Mouse (Mus musculus) testis, adult 2 months (tissue): ENCODE measurements around the gene Gm49373. TPM values are rescaled to one million over a fixed set of nuclear protein-coding genes. Genes with fewer than 3 reads are reported as not detected.

ENCODE experiments used
- H3K27ac ChIP-seq: fragments of 200-500 bp; 2 replicates; pipeline ENCODE4 v1.5.1; 2012; ENCODE audit warnings: low read depth, low read length; ENCODE audit not compliant: control insufficient read depth, insufficient read depth
- H3K27me3 ChIP-seq: fragments of 200-500 bp; 2 replicates; pipeline ENCODE4 v1.6.1; 2012; ENCODE audit warnings: mild to moderate bottlenecking, low read length, moderate library complexity; ENCODE audit not compliant: control insufficient read depth, insufficient read depth
- H3K36me3 ChIP-seq: fragments of 200-500 bp; 2 replicates; pipeline ENCODE4 v1.6.1; 2012; ENCODE audit warnings: mild to moderate bottlenecking, low read length; ENCODE audit not compliant: control insufficient read depth, insufficient read depth
- H3K4me1 ChIP-seq: fragments of 200-500 bp; 2 replicates; pipeline ENCODE4 v1.6.1; 2012; ENCODE audit warnings: low read length; ENCODE audit not compliant: control insufficient read depth, insufficient read depth
- H3K4me3 ChIP-seq: fragments of 200-500 bp; 2 replicates; pipeline ENCODE4 v1.5.1; 2012; ENCODE audit warnings: low read depth, mild to moderate bottlenecking, low read length, moderate library complexity, mixed read lengths; ENCODE audit not compliant: control insufficient read depth
- CTCF ChIP-seq: fragments of 200-500 bp; IDR thresholded peaks from 2 replicates; pipeline ENCODE4 v1.5.1; 2012; ENCODE audit warnings: low read depth, mild to moderate bottlenecking, inconsistent platforms, low read length, moderate library complexity; ENCODE audit not compliant: control insufficient read depth, insufficient read depth, insufficient replicate concordance
- POLR2A ChIP-seq: fragments of 200-500 bp; IDR thresholded peaks from 2 replicates; pipeline ENCODE4 v1.6.1; 2012; ENCODE audit warnings: low read depth, mild to moderate bottlenecking, inconsistent platforms, low read length, moderate library complexity; ENCODE audit not compliant: control insufficient read depth
- polyA plus RNA-seq: library from polyadenylated mRNA; depleted of rRNA; stranded (reverse); fragments of >200 nt; gene quantifications from 2 replicates; pipeline ENCODE4 v1.2.3, GENCODE M21; 2012

Gm49373 gene
- polyA plus RNA-seq, 1 experiment, result 0.11 TPM

DNA sequence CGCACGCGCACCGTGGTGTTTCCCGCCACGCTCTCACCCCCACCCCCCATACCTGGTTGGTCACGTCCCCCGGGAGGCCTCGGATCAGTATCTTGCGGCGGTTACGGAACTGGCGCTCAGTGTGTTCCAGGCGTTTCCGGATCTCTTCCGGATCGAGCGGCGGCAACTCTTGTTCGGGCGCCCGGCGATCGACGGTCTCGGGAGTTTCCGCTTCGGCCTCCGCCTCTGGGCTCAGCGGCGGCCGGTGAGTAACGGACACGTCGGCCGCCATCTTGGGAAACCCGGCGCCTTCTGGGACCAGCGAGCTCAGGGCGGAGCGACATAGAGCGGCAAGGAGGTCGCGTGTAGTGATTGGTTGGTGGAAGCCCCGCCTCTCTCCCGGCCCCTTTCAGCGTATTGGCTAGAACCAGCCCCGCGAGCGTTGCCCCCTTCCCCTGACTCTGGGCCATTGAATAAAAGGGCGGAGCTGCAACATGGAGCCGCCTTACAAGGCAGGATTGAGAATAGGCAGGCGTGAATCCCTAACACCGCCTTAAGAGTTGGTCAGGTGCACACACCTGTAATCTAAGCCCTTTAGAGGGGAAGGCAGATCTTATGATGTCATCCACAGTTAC lies 18.9 kb upstream of the Gm49373 start, which contains the start of the genes Gm38431 and Raver1:
TSS of gene Gm38431 (minus strand) at position 291 of the 614 bp plus-strand sequence.
TSS of gene Raver1 (minus strand) at position 302 of the 614 bp plus-strand sequence.
- peak within 1 kb of the TSS; percentile 90 for H3K4me3 ChIP-seq
- H3K4me1 ChIP-seq, result peaks cover 9% of the 10 kb centered on the region
- no peaks in the 10 kb centered on the region for H3K27me3 ChIP-seq
- H3K27ac ChIP-seq, result peak within 1 kb of the TSS; percentile 93
- peak; percentile 91 for TF ChIP-seq POLR2A
- no peak for TF ChIP-seq CTCF
- H3K36me3 ChIP-seq, result no peaks in the 10 kb centered on the region; the same call in 1 of the 2 replicates

DNA sequence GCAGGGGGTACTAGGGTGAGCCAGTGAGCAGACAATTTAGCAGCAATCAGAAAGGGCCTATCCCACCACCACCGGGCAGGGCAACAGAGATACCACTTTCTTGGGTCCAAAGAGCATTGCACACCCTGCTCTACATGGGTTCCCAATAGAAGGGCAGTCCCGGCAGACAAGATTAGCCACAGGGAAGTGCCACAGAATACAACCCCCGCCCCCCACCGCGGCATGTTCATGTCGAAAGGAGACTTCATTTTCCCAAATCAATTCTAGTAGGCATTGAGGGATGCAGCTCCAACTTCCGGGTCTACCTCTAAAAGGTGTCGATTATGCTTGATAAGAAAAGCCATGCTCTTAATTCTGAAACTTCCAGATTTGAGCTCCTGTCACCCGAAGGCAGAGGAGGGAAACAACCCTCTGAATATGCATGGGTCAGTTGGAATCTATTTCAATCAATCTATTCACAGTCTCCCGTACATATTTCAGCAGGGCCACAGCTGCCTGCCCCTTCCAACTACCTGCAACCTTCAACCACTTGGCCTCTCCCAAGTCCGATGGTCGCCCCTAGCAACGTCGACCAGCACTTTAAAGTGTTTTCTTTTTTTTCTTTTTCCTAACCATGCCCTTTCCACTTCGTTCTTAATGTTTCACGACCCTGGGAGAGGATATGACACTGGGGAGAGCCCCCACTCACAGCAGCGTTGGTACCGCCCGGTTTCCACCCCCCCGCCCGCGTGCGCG lies 18.2 kb upstream of the Gm49373 start:
- Histone ChIP-seq H3K4me3 (peak overlapping the region; percentile 90), H3K27me3 (no peaks in the 10 kb centered on the region), H3K27ac (peak overlapping the region; percentile 79), H3K4me1 (peaks cover 9% of the 10 kb centered on the region), H3K36me3 (peaks cover 4% of the 10 kb centered on the region)
- TF ChIP-seq POLR2A (no peak), CTCF (no peak)

DNA sequence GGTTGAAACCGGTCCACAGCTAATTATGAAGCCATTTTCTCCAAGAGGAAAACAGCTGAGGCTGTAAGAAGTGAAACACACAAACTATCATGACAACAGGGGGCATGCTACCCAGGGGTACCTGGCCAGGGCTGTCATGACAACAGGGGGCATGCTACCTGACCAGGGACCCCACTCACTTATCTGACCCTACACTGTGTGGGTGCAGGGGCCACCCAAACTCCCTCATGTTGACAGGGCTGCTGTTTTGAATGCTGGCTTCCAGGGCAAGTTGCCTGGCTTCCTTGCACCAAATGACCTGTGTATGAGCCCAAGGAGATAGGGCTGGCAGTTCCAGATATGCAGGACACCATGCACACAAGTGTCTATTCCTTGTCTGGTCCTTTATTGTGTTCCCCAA lies 17.6 kb upstream of the Gm49373 start:
- no peaks in the 10 kb centered on the region for H3K27me3 ChIP-seq
- H3K4me1 ChIP-seq, result peaks cover 9% of the 10 kb centered on the region
- TF ChIP-seq CTCF, result no peak
- TF ChIP-seq POLR2A, result no peak
- no peak overlapping the region for H3K27ac ChIP-seq
- H3K4me3 ChIP-seq, result peak overlapping the region; percentile 90
- peaks cover 6% of the 10 kb centered on the region for H3K36me3 ChIP-seq

DNA sequence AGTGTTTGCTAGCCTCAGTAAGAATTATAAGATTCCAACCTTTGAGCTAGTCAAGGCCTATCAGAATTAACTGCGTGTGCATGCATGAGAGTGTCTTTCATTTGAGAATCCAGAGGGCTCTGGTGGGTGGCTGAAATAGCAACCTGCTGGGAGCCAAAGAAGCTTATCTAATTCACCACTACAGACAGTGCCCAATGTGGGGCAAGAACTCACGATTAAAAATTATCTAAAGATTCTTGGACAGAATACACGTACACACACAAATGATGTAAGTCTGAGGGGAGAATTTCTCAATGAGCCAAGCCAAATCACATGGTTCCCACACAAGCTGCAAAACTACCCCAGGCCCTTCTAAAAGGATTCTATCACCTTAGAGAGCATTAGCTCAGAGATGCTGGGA lies 10.4 kb upstream of the Gm49373 start:
- H3K4me1 ChIP-seq, result no peaks in the 10 kb centered on the region
- H3K4me3 ChIP-seq, result no peak overlapping the region

DNA sequence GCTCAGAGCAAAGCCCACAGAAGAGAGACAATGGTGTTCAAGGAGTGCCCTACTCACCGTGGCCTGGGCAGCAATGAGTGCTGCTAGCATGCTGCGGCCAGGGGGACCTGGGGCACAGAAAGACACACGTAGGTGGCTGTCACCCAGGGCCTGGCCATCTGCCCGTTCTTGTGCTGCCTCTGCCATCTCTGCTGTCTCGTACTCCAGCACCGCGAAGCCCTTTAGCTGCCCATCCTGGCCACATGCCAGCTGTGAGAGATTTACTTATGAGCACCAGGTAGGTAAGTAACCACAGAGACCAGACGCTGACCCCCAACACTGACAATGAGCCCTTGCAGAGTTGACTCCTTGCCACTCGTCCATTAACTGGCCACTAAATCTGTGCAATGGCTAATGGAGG lies 8.2 kb upstream of the Gm49373 start:
- H3K27me3 ChIP-seq, result no peaks in the 10 kb centered on the region
- no peak overlapping the region for H3K27ac ChIP-seq
- peaks cover 6% of the 10 kb centered on the region for H3K36me3 ChIP-seq
- no peaks in the 10 kb centered on the region for H3K4me1 ChIP-seq
- H3K4me3 ChIP-seq, result no peak overlapping the region
- TF ChIP-seq POLR2A (no peak), CTCF (no peak)

More for the DNA sequence above, 10.4 kb upstream of the Gm49373 start:
- no peaks in the 10 kb centered on the region for H3K27me3 ChIP-seq
- TF ChIP-seq POLR2A (no peak), CTCF (no peak)
- peaks cover 9% of the 10 kb centered on the region for H3K36me3 ChIP-seq
- no peak overlapping the region for H3K27ac ChIP-seq

DNA sequence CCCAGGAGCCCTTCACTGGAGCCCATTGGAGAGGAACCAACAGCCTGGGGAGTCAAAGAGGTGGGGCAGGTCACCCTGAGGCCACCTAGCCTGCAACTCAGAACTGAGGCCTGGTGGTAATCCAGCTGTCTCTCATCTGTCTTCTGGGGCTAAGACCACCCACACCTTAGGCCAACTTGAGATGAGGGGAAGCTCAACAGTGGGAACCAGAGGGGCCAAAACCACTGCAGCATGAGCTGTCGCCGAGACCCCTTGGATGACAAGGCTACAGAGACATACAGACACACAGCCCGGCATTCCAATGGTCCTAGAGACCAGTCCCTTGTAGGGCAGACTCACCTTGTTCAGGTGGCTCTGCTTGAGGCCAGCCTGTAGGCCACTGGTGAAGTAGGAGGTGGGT lies 2.7 kb upstream of the Gm49373 start:
- Histone ChIP-seq H3K4me1 (peaks cover 5% of the 10 kb centered on the region), H3K4me3 (no peak overlapping the region), H3K27me3 (no peaks in the 10 kb centered on the region), H3K36me3 (peaks cover 4% of the 10 kb centered on the region), H3K27ac (no peak overlapping the region)
- TF ChIP-seq CTCF, result no peak

DNA sequence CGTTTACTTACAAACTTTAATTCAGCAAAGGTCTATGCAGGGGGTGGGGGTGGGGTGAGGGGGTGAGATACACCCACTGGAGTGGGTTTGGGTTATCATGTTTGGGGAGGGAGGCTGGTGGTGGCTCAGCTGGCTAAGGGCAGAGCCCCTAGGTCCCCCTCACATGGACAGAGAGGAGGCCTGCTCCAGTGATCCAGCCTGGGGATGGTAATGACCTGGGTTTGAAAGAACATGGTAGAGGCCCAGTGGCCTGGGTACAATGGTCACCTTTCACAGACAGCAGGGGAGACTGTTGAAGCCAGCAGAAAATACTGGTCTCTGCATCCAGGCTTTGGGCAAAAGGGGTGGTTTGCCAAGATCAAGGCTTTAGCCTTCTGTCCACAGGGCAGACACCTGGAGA lies 1.3 kb upstream of the Gm49373 start:
- no peak overlapping the region for H3K27ac ChIP-seq
- H3K27me3 ChIP-seq, result no peaks in the 10 kb centered on the region
- H3K4me1 ChIP-seq, result peaks cover 5% of the 10 kb centered on the region
- no peak for TF ChIP-seq CTCF
- TF ChIP-seq POLR2A, result no peak
- no peak overlapping the region for H3K4me3 ChIP-seq
- peaks cover 2% of the 10 kb centered on the region for H3K36me3 ChIP-seq
